Comparison of ENCODE assay signal across 18 mouse cellular contexts in genomic region chr13:45402316-45403039, GRCm38 (mm10). TPM values are rescaled to one million over a fixed set of nuclear protein-coding genes. Genes with fewer than 3 reads are reported as not detected.
A peak's percentile ranks its signal among the peaks of the same experiment; 100 is the strongest.
DNase-seq lines count a peak whose midpoint lies in the region; ATAC-seq and TF ChIP-seq lines count a peak whose summit lies in the region.
"Had no signal": no experiment of that assay in that cellular context is flagged by ENCODE, and none has a peak within 500 bp of the region (broad histone marks: within the 10 kb centered on the region; RNA-seq: fewer than 3 reads in every experiment).

No protein-coding gene starts in this region.

- H3K4me3 ChIP-seq in forebrain, embryonic 10.5 days = no peak overlapping the region
- H3K4me3 ChIP-seq in forebrain, embryonic 14.5 days (ENCODE audit: low read depth, low read length) = no peak overlapping the region
- no peak overlapping the region for H3K4me3 ChIP-seq in embryonic facial prominence, embryonic 15.5 days (replicated peaks)
- no peak overlapping the region for H3K4me3 ChIP-seq in limb, embryonic 14.5 days (replicated peaks; ENCODE audit: low read length)
- no peak overlapping the region for H3K4me3 ChIP-seq in myocyte
- H3K4me3 ChIP-seq: heart, embryonic 10.5 days; midbrain, embryonic 12.5 days had no signal

- peak overlapping the region; percentile 60 for H3K27ac ChIP-seq in forebrain, embryonic 10.5 days
- no peak overlapping the region for H3K27ac ChIP-seq in forebrain, embryonic 14.5 days (ENCODE audit: low read depth, low read length)
- H3K27ac ChIP-seq in embryonic facial prominence, embryonic 15.5 days (replicated peaks) = peak overlapping the region; percentile 76
- peak overlapping the region; percentile 65 for H3K27ac ChIP-seq in limb, embryonic 14.5 days (replicated peaks; ENCODE audit: low read depth, low read length)
- H3K27ac ChIP-seq: heart, embryonic 10.5 days; kidney, postnatal 0 days; midbrain, embryonic 12.5 days had no signal

- 80% methylated on average over 7 of the region's 7 CpGs for WGBS in forebrain, embryonic 10.5 days
- 79% methylated on average over 6 of the region's 7 CpGs for whole genome bisulfite sequencing in forebrain, embryonic 14.5 days
- WGBS in embryonic facial prominence, embryonic 15.5 days = 37% methylated on average over 6 of the region's 7 CpGs
- 29% methylated on average over 7 of the region's 7 CpGs for WGBS in limb, embryonic 14.5 days

- ATAC-seq in forebrain, embryonic 14.5 days = no peak
- ATAC-seq in embryonic facial prominence, embryonic 15.5 days (ENCODE audit: insufficient number of reproducible peaks, low FRiP score, low TSS enrichment, low read depth) = no peak
- no peak for ATAC-seq in limb, embryonic 14.5 days (ENCODE audit: low FRiP score, low read depth)
- ATAC-seq: inflammation-experienced regulatory T-cells, adult 6 months had no signal

- peaks cover 33% of the 10 kb centered on the region for H3K36me3 ChIP-seq in forebrain, embryonic 10.5 days (replicated peaks)
- H3K36me3 ChIP-seq in forebrain, embryonic 14.5 days (ENCODE audit: control insufficient read depth, insufficient read depth, low read length) = peaks cover 7% of the 10 kb centered on the region; the same call in 1 of the 2 replicates
- H3K36me3 ChIP-seq in embryonic facial prominence, embryonic 15.5 days = peaks cover 35% of the 10 kb centered on the region
- H3K36me3 ChIP-seq in limb, embryonic 14.5 days (ENCODE audit: control insufficient read depth, insufficient read depth, low read length) = peaks cover 47% of the 10 kb centered on the region
- H3K36me3 ChIP-seq in myocyte (ENCODE audit: control insufficient read depth, insufficient read depth) = peaks cover 29% of the 10 kb centered on the region

- H3K4me1 ChIP-seq in forebrain, embryonic 10.5 days = peaks cover 34% of the 10 kb centered on the region
- no peaks in the 10 kb centered on the region for H3K4me1 ChIP-seq in forebrain, embryonic 14.5 days (ENCODE audit: control insufficient read depth, insufficient read depth, low read length)
- peaks cover 55% of the 10 kb centered on the region for H3K4me1 ChIP-seq in embryonic facial prominence, embryonic 15.5 days
- H3K4me1 ChIP-seq in limb, embryonic 14.5 days (ENCODE audit: control insufficient read depth, insufficient read depth, low read length) = peaks cover 38% of the 10 kb centered on the region

- peaks cover 12% of the 10 kb centered on the region for H3K79me2 ChIP-seq in myocyte (ENCODE audit: control insufficient read depth, insufficient read depth)

- H3K9me3 ChIP-seq in forebrain, embryonic 10.5 days = no peaks in the 10 kb centered on the region
- no peaks in the 10 kb centered on the region for H3K9me3 ChIP-seq in forebrain, embryonic 14.5 days (replicated peaks; ENCODE audit: control insufficient read depth, low read length)
- no peaks in the 10 kb centered on the region for H3K9me3 ChIP-seq in embryonic facial prominence, embryonic 15.5 days (replicated peaks)
- H3K9me3 ChIP-seq in limb, embryonic 14.5 days (ENCODE audit: control insufficient read depth, low read length) = no peaks in the 10 kb centered on the region
- H3K9me3 ChIP-seq: heart, embryonic 10.5 days; midbrain, embryonic 12.5 days had no signal

- no peaks in the 10 kb centered on the region for H3K27me3 ChIP-seq in forebrain, embryonic 10.5 days (ENCODE audit: poor library complexity, severe bottlenecking)
- H3K27me3 ChIP-seq in forebrain, embryonic 14.5 days (replicated peaks; ENCODE audit: control insufficient read depth, insufficient read depth, low read length) = no peaks in the 10 kb centered on the region
- no peaks in the 10 kb centered on the region for H3K27me3 ChIP-seq in embryonic facial prominence, embryonic 15.5 days
- no peaks in the 10 kb centered on the region for H3K27me3 ChIP-seq in limb, embryonic 14.5 days (ENCODE audit: control insufficient read depth, insufficient read depth, low read length)
- no peaks in the 10 kb centered on the region for H3K27me3 ChIP-seq in myocyte (ENCODE audit: control insufficient read depth, insufficient read depth, insufficient read length)
- H3K27me3 ChIP-seq: midbrain, embryonic 12.5 days had no signal

- H3K9ac ChIP-seq in forebrain, embryonic 14.5 days (ENCODE audit: low read length) = no peak overlapping the region
- H3K9ac ChIP-seq in embryonic facial prominence, embryonic 15.5 days = no peak overlapping the region
- H3K9ac ChIP-seq in limb, embryonic 14.5 days (ENCODE audit: low read depth, low read length, severe bottlenecking) = no peak overlapping the region
- H3K9ac ChIP-seq: midbrain, embryonic 12.5 days had no signal

- no peak for DNase-seq in forebrain, embryonic 10.5 days (ENCODE audit: extremely low spot score, low spot score)
- DNase-seq in forebrain, embryonic 14.5 days (ENCODE audit: low spot score) = no peak
- no peak for DNase-seq in limb, embryonic 14.5 days (ENCODE audit: low spot score)
- DNase-seq in gastrocnemius, postnatal 25 days = no peak
- no peak for DNase-seq in kidney, postnatal 10 days
- DNase-seq in adipocyte (ENCODE audit: low spot score) = no peak
- DNase-seq: cerebellum, postnatal 25 days; heart, postnatal 4 days; layer of hippocampus, adult 9-11 months; left cerebral cortex, postnatal 4 days; lung, postnatal 36 days; right cerebral cortex, postnatal 4 days had no signal

- H3K4me2 ChIP-seq in forebrain, embryonic 14.5 days (ENCODE audit: low read length) = no peak overlapping the region
- no peak overlapping the region for H3K4me2 ChIP-seq in embryonic facial prominence, embryonic 15.5 days (replicated peaks)
- H3K4me2 ChIP-seq in limb, embryonic 14.5 days (replicated peaks; ENCODE audit: low read depth, low read length, severe bottlenecking) = no peak overlapping the region
- peak overlapping the region; percentile 96 for H3K4me2 ChIP-seq in myocyte (ENCODE audit: low read depth)
- H3K4me2 ChIP-seq: midbrain, embryonic 12.5 days had no signal

- TF ChIP-seq POLR2A in limb, embryonic 14.5 days (IDR thresholded peaks at IDR 0.05; ENCODE audit: borderline replicate concordance, extremely low read depth, insufficient read depth, insufficient read length) = no peak
- TF ChIP-seq POLR2A in myocyte (IDR thresholded peaks at IDR 0.05; ENCODE audit: insufficient read length, low read depth) = no peak

- H3ac ChIP-seq in myocyte (ENCODE audit: control insufficient read depth, insufficient read length) = no peak overlapping the region

TF ChIP-seq in myocyte, 11 proteins besides CTCF, POLR2A, EP300 and RAD21:
- TF ChIP-seq TCF12 (IDR thresholded peaks at IDR 0.05; ENCODE audit: insufficient read depth, poor library complexity, severe bottlenecking) = no peak
- TF ChIP-seq SRF (IDR thresholded peaks at IDR 0.05; ENCODE audit: control insufficient read depth, insufficient read length, low read depth) = no peak
- no peak for TF ChIP-seq CEBPB (IDR thresholded peaks at IDR 0.05; ENCODE audit: insufficient read depth, poor library complexity, severe bottlenecking)
- no peak for TF ChIP-seq MYOD1 (IDR thresholded peaks at IDR 0.05; ENCODE audit: control insufficient read depth in 1 of 3, insufficient read length in 2 of 3, low read depth in 2 of 3)
- TF ChIP-seq TCF3 (IDR thresholded peaks at IDR 0.05; ENCODE audit: insufficient read length, low read depth) = no peak
- TF ChIP-seq REST (IDR thresholded peaks at IDR 0.05; ENCODE audit: insufficient read depth, insufficient read length) = no peak
- TF ChIP-seq MYOG (IDR thresholded peaks at IDR 0.05; ENCODE audit: control insufficient read depth in 1 of 3, insufficient read depth in 1 of 3, insufficient read length in 2 of 3, low read depth in 2 of 3) = no peak
- TF ChIP-seq USF1 (IDR thresholded peaks at IDR 0.05; ENCODE audit: low read depth) = no peak
- TF ChIP-seq MAX (IDR thresholded peaks at IDR 0.05; ENCODE audit: low read depth) = no peak
- TF ChIP-seq E2F4 (IDR thresholded peaks at IDR 0.05; ENCODE audit: insufficient read depth) = no peak
- no peak for TF ChIP-seq POLR2AphosphoS2 (IDR thresholded peaks at IDR 0.05; ENCODE audit: insufficient read length, low read depth)

RNA-seq across cellular contexts. Expression of gene Mylip, which starts 12.9 kb away (rescaled TPM):
- polyA plus RNA-seq in forebrain, embryonic 10.5 days (2016; fragmentation: Nextera tagmentation; extraction: Ambion mirVana) = 4.1 and 4.9 TPM in 2 replicates
- 1.2 and 2.2 TPM in 2 replicates for polyA plus RNA-seq in forebrain, embryonic 14.5 days (2014; fragmentation: Nextera tagmentation; extraction: Ambion mirVana)
- polyA plus RNA-seq in embryonic facial prominence, embryonic 15.5 days (2015; fragmentation: Nextera tagmentation; extraction: Ambion mirVana) = 35.2 and 36.1 TPM in 2 replicates
- 29.6 and 34.1 TPM in 2 replicates for polyA plus RNA-seq in limb, embryonic 14.5 days (2012; rRNA removed)
- 10.9 and 16.5 TPM in 2 replicates for polyA plus RNA-seq in limb, embryonic 14.5 days (2014; fragmentation: Nextera tagmentation; extraction: Ambion mirVana)
- polyA plus RNA-seq in myocyte (2012; fragmentation: generic; extraction: Trizol) = 8.3 TPM
- total RNA-seq in gastrocnemius, postnatal 25 days (2021) = 10 to 100 TPM in 1 of 2 experiments, 1 to 10 TPM in 1; 6.1 to 11.4 TPM
